Mouse (Mus musculus) left cerebral cortex, adult 11 months (tissue): ENCODE data around the gene Nap1l4.

Experiments used
- DNase-seq: peaks from one replicate; pipeline ENCODE4 v3.0.0; 2022; ENCODE audit warnings: low spot score

The Nap1l4 gene

GRCm38 (mm10) chr7:143476702-143477335, 72.1 kb downstream of the Nap1l4 start:
- no peak for DNase-seq

- DNase-seq: no peak
Measured at GRCm38 (mm10) chr7:143475876-143476275, 73.0 kb downstream of the Nap1l4 start.

GRCm38 (mm10) chr7:143474811-143475210, 74.1 kb downstream of the Nap1l4 start:
- DNase-seq: no peak

- no peak for DNase-seq
Measured at GRCm38 (mm10) chr7:143473347-143474101, 75.4 kb downstream of the Nap1l4 start, which contains the start of gene Slc22a18. Gene Slc22a18, plus strand, starts transcription at chr7:143473736.

- DNase-seq: no peak
Measured at GRCm38 (mm10) chr7:143469946-143470345, 79.0 kb downstream of the Nap1l4 start.

GRCm38 (mm10) chr7:143467714-143468113, 81.2 kb downstream of the Nap1l4 start:
- no peak for DNase-seq

- no peak for DNase-seq
Measured at GRCm38 (mm10) chr7:143466099-143466677, 82.7 kb downstream of the Nap1l4 start.

- DNase-seq: no peak
Measured at GRCm38 (mm10) chr7:143464811-143465560, 83.9 kb downstream of the Nap1l4 start.

- DNase-seq: no peak
Measured at GRCm38 (mm10) chr7:143463865-143464415, 85.0 kb downstream of the Nap1l4 start.
